Mouse (Mus musculus): ENCODE data around the gene Gvin1. TPM values are rescaled to one million over a fixed set of nuclear protein-coding genes. Genes with fewer than 3 reads are reported as not detected.
"Not testable (repeated sequence)": the region's sequence is repeated elsewhere in the genome, so short reads cannot be mapped to it uniquely, and the experiment has no call there.

Gvin1 gene
- total RNA-seq (2021): 1 to 10 TPM; 4.3 to 7.5 TPM
- 0.17 and 0.21 TPM in 2 replicates for polyA plus RNA-seq (2012; rRNA removed)
- long read RNA-seq, partial matches to known transcripts: 0 of 1 reads
- long read RNA-seq, other reads (novel, unspliced or antisense): 1 of 1 reads

DNA sequence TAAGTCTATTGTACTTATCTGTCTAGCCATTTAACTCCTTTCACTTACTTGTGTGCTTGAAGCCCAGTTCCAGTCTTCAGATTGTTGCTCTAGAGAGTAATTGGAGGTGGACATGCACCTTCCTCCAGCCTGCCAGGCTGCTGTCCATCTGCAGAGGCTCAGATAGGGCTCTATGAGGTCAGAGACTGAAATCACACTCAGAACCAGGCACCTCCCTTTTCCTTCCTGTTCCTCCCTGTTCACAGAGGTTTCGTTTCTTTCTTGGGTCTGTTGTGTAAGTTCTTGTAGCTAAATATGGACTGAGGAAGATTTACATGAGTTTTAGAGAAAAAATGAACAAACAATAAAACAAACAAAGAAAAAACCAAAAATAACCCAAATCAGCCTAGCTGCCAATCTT, at the start of gene Gvin1:
TSS of gene Gvin1 (minus strand) at position 150 of the 400 bp plus-strand sequence.
- not testable (repeated sequence) for DNase-seq

DNA sequence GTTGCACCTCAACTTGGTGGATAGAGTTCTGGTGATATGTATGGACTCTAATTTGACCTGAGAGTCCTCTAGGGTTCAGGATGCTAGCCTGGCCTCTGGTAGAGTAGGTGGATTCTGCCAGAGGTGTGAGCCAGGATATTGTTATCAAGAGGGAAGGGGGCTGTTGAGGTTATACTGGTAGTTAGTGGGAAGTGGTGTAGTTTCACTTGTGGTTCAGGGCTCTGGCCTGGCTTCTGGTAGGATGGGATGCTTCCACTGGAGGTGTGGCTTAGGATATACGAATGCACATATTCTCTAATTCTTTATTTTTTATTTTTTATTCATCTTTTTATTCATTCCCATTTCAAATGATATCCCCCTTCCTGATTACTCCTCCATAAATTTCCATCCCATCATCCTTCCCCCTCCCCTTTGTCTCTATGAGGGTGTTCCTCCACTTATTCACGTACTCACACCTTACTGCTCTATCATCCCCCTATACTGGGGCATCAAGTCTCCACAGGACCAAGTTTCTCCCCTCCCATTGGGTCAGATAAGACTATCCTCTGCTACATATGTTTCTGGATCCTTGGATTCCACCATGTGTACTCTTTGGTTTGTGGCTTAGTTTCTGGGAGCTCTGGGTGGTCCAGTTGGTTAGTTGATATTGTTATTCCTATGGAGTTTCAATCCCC, 36.9 kb upstream of the Gvin1 start:
- DNase-seq: no peak

DNA sequence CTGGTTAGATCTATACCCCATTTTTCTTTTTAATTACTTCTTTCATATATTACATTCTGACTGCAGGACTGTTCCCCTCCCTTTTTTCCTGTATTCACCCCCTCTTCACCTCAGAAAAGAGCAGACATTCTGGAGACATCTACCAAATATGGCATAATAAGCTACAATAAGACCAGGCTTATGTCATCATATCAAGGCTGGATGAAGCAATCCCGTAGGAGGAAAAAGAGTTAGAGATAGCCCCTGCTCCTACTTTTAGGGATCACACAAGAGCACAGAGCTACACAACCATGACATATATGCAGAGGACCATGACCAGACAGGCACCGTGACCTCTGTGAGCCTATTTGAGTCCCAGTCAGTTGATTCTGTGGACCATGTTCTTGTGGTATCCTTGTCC, 33.8 kb upstream of the Gvin1 start:
- no peak for DNase-seq

DNA sequence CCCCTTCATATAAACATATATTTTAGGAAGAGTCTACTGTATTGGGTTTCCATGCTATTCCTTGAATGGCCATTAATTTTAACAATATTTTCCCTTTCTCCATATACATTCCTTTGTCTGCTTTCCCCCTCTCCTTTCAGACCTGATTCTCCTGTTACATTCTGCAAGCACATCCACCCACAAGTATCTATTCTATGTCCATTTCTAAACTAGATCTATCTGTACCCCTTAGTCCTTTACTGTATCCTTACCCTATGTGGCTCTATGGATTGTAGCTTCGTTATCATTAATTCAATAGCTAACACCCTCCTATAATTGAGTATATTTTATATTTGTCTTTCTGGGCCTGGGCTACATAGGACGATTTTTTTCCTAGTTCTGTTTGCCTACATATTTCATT, 33.1 kb upstream of the Gvin1 start:
- DNase-seq: no peak

DNA sequence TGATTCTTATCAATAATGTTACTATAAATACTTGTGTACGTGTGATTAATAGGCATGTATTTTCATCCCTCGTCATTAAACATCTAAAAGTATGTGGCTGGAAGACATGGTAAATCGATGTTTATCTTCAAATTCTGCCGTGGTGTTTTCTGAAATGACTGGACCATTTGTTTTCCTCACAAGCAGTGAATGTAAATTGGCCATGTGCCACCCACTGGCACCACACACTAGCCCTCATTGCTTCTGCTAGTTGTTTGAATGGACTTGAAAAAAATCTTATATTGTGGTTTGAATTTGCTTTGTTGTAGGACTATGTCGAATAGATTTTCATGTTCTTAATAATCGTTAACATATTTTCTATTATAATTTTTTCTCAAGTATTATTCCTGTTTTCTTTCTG, 30.5 kb upstream of the Gvin1 start:
- no peak for DNase-seq

DNA sequence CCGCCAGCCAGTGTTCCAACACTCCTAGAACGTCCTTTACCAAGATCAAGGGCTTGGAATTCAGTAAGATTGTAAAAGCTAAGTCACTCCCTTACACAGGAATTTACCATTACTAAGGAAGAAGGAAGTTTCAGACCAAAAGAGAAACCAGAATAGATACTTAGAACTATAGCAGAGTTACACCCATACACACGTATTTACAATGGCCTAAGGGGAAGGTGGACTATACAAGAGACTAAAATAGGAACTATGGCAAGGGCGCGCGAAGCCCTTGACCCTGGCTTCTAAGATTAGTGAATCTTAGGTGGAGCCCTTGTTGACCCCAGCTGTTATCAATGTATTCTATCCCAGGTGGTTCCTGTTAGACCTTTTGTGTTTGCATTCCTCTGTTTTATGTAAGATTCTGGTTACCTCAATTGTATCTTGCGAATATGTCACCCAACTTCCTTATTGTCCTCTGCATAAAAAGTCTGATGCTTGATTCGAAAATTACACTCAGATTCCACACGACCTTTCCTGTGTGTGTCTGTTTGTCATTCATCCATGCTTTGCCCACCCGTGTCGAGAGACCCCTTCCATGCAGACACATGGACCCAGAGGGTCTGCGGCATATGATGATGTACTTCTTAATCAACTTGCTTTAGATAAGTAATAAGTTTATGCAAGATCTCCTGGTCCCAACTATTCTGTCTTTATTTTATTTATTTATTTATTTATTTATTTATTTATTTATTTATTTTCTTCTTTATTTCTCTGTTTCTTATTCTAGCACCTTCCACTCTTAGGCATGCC, 25.6 kb upstream of the Gvin1 start:
- not testable (repeated sequence) for DNase-seq

DNA sequence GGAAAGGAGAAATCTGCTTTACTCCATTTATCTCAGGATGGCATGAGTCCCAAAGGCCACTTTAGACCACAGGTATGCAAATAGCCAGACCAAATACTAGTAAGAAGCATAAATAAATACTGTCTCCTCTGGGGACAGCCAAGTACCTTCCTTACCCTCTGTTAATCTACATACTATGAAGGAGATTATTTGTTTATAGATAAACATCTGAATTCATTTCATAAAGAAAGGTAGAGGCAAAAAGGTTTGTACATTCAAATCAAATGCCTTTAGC, 22.0 kb upstream of the Gvin1 start:
- no peak for DNase-seq

DNA sequence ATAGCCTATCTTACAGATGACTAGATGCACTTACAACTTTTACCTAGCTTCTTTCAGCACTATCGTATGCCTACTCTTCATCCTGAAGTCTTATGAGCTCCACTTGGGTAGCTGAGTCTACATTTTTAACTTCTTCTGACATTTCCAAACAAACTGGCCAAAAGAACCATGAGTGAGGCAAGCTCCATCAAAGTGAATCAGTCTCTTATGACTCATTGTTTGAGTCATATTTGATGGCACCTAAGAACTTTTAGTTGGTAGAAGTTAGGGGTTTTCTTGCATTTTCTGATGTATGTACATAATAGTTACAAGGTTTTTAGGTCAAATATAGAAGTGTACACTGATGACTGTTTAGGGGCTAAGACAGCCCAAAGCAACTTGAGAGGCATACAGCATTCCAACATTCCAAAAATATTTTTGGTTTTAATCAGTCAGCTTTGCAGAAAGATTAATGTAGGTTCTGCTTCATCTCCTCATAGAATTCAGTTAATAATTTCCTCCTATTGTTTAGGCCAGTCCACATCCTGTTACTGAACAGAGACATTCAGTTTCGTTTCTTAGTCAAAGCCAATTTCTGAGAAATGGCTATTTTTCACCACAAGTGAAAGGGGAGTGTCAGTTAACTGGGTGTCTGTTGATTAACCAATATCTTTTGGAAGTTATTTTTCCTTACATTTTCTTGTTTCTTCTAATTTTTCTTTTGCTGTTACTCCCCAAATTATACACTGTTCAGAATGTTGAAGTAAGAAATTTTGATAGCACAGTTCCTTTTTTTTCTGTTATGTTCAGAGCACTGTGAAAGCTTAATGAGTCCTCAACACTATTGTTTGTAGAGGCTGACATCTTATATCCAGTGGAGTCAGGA, 21.4 kb upstream of the Gvin1 start:
- no peak for DNase-seq

DNA sequence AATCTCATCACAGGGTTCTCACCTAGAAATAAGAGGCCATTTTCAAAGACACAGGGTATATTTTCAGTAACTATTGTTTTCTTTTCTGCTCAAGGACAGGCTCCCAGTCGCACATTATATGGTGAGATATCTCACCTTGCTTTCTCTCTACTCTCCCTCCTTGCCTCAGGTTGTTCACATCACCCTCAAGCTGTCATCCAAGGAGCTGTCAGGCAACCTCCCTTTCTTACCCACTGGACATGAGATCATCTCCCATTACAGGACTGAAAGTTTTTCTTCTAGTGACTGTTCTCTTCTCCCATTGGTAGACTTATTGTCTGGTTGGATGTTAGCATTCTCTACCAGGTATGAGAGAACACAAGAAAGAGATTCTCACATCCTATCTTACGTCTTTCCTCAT, 20.5 kb upstream of the Gvin1 start:
- DNase-seq: no peak

DNA sequence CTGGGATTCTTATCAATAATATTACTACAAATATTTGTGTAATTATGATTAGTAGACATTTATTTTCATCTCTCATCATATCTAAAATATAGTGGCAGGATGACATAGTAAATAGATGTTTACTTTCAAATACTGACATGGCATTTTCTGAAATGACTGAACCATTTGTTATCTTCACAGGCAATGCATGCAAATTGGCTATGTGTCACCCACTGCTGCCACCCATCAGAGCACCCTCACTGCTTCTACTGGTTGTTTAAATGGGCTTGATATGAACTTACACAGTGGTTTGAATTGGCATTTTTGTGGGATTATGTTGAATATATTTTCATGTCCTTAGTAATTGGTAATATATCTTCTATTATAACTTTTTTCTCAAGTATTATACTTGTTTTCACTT, 784 bp upstream of the Gvin1 start:
- DNase-seq: not testable (repeated sequence)

DNA sequence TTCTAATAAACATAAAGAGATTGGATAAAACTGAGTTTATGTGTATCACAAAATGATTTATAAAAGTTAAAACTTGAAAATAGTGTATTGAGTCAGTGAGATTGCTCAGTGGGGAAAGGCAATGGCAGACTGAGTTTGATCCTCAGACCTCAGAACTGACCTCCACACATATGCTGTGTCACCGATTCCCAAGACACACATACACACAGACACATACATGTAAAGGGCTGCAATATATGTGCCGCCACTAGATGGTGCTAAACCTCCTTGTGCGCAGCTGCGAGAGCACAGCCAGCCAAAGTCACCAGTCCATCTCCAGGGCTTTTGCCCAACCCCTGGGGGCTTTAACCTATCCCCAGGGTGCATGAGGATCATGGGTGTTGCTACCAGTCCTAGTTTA, 1.4 kb downstream of the Gvin1 start:
- DNase-seq: not testable (repeated sequence)

DNA sequence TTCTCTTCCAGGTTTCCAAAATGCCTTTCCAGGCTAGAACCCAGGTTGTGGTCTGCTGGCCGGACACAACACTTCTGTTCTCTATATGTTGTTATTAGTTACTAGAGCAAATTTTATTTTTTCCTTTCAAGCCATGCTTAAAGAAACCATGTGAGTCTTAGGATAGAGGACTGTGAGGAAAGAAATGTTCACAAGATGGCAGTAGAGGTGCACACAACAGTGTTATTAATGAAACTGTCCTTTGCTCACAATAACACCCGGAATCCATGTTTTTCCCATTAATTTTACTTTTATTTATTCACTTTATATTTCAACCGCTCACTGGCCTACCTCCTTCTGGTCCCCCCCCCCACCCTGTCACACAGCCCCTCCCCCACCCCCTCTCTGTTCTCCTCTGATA, 8.5 kb downstream of the Gvin1 start:
- DNase-seq: not testable (repeated sequence)

DNA sequence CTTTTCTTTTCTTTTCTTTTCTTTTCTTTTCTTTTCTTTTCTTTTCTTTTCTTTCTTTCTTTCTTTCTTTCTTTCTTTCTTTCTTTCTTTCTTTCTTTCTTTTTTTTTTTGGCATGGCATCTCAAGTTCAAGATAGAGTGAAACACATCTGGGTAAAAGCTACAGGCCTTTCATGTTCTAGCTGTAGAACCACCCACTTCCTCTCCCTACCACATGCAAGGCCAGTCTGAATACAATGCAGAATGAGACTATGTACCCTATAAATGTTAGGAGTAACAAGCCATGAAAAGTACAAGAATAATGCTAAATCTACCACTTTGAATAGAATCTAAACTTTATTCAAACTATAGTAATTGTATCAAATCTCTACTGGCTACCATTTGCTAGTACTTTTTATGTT, 38.1 kb downstream of the Gvin1 start:
- not testable (repeated sequence) for DNase-seq

DNA sequence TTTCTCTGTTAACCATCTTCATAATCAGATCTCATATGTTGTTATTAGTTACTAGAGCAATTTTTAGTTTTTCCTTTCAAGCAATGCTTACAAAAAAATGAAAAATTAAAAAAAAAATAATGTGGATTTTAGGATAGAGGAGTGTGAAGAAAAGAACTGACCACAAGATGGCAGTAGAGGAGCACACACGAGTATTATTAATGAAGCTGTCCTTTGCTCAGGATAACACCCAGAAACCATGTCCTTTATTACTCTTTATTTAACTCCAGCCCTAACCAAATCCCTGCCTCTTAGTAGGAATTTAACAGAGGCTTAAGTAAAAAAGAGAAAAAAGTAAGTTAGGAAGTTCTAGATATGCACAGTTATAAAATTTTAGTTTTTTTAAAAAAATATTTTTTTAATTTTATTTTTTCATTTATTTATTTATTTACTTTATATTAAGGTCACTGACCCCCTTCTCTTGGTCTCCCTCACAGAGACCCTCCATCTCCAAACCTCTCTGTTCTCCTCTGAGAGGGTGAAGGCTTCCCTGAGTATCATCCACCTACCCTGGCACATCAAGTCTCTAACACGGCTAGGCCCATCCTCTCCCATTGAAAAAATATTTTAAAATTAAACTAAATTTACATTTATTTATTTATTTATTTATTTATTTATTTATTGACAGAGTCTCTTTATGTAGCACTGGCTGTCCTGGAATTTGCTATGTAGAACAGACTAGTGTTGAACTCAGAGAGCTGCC, 69.9 kb downstream of the Gvin1 start:
- not testable (repeated sequence) for DNase-seq

DNA sequence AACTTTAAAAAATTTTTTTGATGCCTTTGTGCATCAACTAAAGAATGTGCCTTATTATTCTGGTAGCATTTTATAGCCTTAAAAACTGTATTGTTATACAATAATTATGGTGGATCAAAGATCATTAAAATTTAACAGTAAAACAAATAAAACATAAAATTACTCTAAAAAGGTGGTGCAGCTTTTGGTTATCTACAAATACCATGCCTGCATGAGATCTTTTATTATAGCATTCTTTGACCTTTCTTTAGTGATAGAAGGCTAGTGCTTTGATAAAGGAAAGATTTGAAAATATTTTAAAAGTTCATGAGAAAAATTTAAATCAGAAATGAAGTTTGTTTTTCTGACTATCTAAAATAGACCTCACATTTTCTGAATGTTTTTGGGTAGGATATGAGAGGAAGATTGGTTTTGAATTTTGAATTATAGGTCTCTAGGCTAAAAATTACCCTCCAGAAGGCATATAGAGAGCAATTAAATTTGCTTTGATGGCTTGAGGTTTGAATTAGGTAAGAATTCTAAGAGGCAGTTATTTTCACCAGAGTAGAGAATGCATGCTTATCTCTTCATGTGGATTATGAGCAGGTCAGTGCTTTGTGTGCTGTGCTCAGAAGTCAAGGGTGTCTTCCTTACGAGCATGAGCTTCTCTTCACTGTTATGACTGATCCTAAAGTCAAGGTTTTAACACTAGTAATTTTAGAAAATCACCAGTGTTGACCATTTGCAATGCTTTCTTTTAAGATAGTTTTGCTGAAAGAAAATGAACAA, 73.8 kb downstream of the Gvin1 start:
- not testable (repeated sequence) for DNase-seq

DNA sequence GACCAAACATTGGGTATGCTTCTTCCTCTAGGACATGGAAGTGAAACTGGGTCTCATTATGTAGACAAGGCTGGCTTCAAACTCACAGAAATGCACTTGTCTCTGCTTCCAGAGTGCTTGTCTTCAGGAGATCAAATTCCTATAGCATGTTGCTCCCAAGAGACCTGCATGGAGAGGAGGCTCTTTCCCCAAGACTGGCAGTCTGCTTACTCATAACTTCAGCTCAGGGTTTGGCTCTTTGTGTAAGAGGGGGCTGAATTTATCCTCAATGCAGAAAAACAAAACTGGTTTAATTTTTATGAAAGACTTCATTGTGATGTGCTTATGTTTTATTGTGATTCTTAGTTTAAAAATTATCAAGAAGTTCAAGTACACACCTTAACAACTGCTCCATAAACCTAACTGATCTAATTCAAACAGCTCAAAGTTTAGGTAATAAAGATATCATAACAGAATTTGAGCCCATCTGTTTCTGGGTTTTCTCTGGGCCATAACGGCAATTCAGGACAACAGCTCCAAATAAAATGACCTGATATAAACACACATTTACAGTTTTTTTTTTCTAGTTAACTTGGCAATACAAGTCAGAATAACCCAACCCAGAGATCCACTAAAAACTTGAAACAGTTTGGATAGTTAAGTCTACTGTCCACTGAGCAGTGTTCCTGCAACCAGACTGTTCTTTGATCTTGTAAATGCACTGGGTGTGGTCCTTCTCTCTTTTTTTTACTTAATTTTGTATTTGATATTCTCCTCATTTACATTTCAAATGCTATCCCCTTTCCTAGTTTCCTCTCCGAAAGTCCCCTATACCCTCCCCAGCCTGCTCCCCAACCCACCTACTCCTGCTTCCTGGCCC, 97.8 kb downstream of the Gvin1 start:
- DNase-seq: not testable (repeated sequence)
